8 mouse cellular contexts compared by ENCODE assay signal in the genomic region with DNA sequence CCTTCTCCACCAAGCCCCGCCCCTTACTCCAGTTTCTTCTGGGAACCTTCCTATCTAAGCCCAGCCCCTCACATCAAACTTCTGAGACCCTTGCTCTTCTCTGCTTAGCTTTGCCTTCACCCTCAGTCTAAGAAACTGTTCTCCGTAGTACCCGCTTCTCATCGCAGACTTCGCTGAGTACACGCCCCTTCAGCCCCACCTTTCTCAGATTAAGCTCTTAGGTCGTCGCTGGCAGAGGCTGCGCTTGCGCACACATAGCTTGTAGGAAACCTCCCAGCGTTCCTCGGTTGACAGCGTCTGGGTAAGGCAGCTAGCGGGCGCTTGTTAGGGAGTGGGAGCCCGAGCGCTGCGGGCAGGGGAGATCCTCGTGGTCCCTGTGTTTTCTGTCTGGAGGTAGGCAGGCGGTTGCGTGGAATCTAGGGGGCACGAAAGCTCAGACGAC. TPM values are rescaled to one million over a fixed set of nuclear protein-coding genes. Genes with fewer than 3 reads are reported as not detected.
A peak's percentile ranks its signal among the peaks of the same experiment; 100 is the strongest.
DNase-seq lines count a peak whose midpoint lies in the region; ATAC-seq and TF ChIP-seq lines count a peak whose summit lies in the region.

A gene (plus strand): TSS at position 234 of the 442 bp plus-strand sequence.

- DNase-seq in kidney, adult 8-10 months = no peak
- peak; percentile 97 for DNase-seq in MEL (ENCODE audit: low read depth, low spot score)
- peak; percentile 82 for DNase-seq in thymus, postnatal 14 days

- H3K79me2 ChIP-seq in MEL (ENCODE audit: control insufficient read depth, insufficient read depth, low read length, poor library complexity) (no peaks in the 10 kb centered on the region), myocyte (ENCODE audit: control insufficient read depth, insufficient read depth) (no peaks in the 10 kb centered on the region)

- H3K4me2 ChIP-seq in kidney, embryonic 15.5 days = peak within 1 kb of the TSS; percentile 74
- H3K4me2 ChIP-seq in embryonic facial prominence, embryonic 13.5 days = peak within 1 kb of the TSS; percentile 70
- peak within 1 kb of the TSS; percentile 67 for H3K4me2 ChIP-seq in limb, embryonic 15.5 days
- H3K4me2 ChIP-seq in myocyte (ENCODE audit: low read depth) = peak within 1 kb of the TSS; percentile 97

- peak; percentile 86 for ATAC-seq in kidney, embryonic 15.5 days (replicated peaks; ENCODE audit: low FRiP score)
- peak; percentile 82 for ATAC-seq in embryonic facial prominence, embryonic 13.5 days (ENCODE audit: insufficient number of reproducible peaks, insufficient read depth, low FRiP score, low TSS enrichment, low read depth)
- peak; percentile 77 to 82 for ATAC-seq in hematopoietic stem cell, adult 5-6 weeks (replicated peaks in 1 of 2; ENCODE audit: insufficient read depth in 1 of 2, low FRiP score in 2 of 2, low TSS enrichment in 1 of 2, low read depth in 1 of 2, poor library complexity in 2 of 2, severe bottlenecking in 2 of 2)
- ATAC-seq in limb, embryonic 15.5 days (ENCODE audit: insufficient number of reproducible peaks, low FRiP score, low TSS enrichment, low read depth) = peak; percentile 77

- peak within 1 kb of the TSS; percentile 91 for H3K27ac ChIP-seq in kidney, embryonic 15.5 days
- H3K27ac ChIP-seq in MEL (ENCODE audit: control insufficient read depth, low read depth, low read length) = peak within 1 kb of the TSS; percentile 67
- H3K27ac ChIP-seq in embryonic facial prominence, embryonic 13.5 days = peak within 1 kb of the TSS; percentile 86
- H3K27ac ChIP-seq in limb, embryonic 15.5 days = peak within 1 kb of the TSS; percentile 92

- peak within 1 kb of the TSS; percentile 59 for H3K4me3 ChIP-seq in kidney, embryonic 15.5 days (replicated peaks)
- H3K4me3 ChIP-seq in MEL (ENCODE audit: control insufficient read depth in 1 of 2, insufficient read depth in 1 of 2, low read depth in 2 of 2, low read length in 2 of 2) = peak within 1 kb of the TSS; percentile 85 to 97
- H3K4me3 ChIP-seq in embryonic facial prominence, embryonic 13.5 days = peak within 1 kb of the TSS; percentile 61
- H3K4me3 ChIP-seq in limb, embryonic 15.5 days = peak within 1 kb of the TSS; percentile 61
- H3K4me3 ChIP-seq in myocyte = peak within 1 kb of the TSS; percentile 48

- TF ChIP-seq RAD21 in MEL (IDR thresholded peaks at IDR 0.05; ENCODE audit: low read depth, low read length) = no peak

- peak; percentile 49 to 66; a peak in 1 of 4 replicates for TF ChIP-seq POLR2A in MEL (IDR thresholded peaks at IDR 0.05; ENCODE audit: control insufficient read depth in 1 of 2, insufficient read depth in 1 of 2, low read depth in 1 of 2, low read length in 2 of 2, poor library complexity in 1 of 2)
- peak; percentile 77 for TF ChIP-seq POLR2A in myocyte (IDR thresholded peaks at IDR 0.05; ENCODE audit: insufficient read length, low read depth)

- no peak for TF ChIP-seq EP300 in MEL (IDR thresholded peaks at IDR 0.05; ENCODE audit: low read depth in 1 of 2, low read length in 2 of 2)

- no peaks in the 10 kb centered on the region for H3K36me3 ChIP-seq in kidney, embryonic 15.5 days
- H3K36me3 ChIP-seq in MEL (ENCODE audit: control insufficient read depth in 1 of 2, insufficient read depth in 2 of 2, low read length in 2 of 2) (peaks cover 0 to 12% of the 10 kb centered on the region in 2 experiments; a peak in 2 of 4 replicates), myocyte (ENCODE audit: control insufficient read depth, insufficient read depth) (no peaks in the 10 kb centered on the region)
- H3K36me3 ChIP-seq in embryonic facial prominence, embryonic 13.5 days = no peaks in the 10 kb centered on the region
- H3K36me3 ChIP-seq in limb, embryonic 15.5 days = no peaks in the 10 kb centered on the region

- H3K9me3 ChIP-seq in kidney, embryonic 15.5 days (replicated peaks) = no peaks in the 10 kb centered on the region
- no peaks in the 10 kb centered on the region for H3K9me3 ChIP-seq in MEL (replicated peaks; ENCODE audit: insufficient read depth, low read length)
- no peaks in the 10 kb centered on the region for H3K9me3 ChIP-seq in embryonic facial prominence, embryonic 13.5 days
- no peaks in the 10 kb centered on the region for H3K9me3 ChIP-seq in limb, embryonic 15.5 days

- TF ChIP-seq CTCF in MEL (IDR thresholded peaks at IDR 0.05 in 2 of 3, conservative IDR thresholded peaks at IDR 0.05 in 1 of 3; ENCODE audit: control insufficient read depth in 1 of 3, insufficient read depth in 1 of 3, low read depth in 2 of 3, low read length in 3 of 3, poor library complexity in 1 of 3, severe bottlenecking in 1 of 3) = no peak

- H3ac ChIP-seq in myocyte (ENCODE audit: control insufficient read depth, insufficient read length) = peak within 1 kb of the TSS; percentile 14

- under 1% methylated on average over 23 of the region's 23 CpGs for WGBS in kidney, embryonic 15.5 days
- WGBS in embryonic facial prominence, embryonic 13.5 days = under 1% methylated on average over 23 of the region's 23 CpGs
- 0% methylated on average over 23 of the region's 23 CpGs for WGBS in limb, embryonic 15.5 days

- H3K9ac ChIP-seq in kidney, embryonic 15.5 days = peak within 1 kb of the TSS; percentile 61
- peak within 1 kb of the TSS; percentile 79 for H3K9ac ChIP-seq in MEL (ENCODE audit: control insufficient read depth, low read depth, low read length, poor library complexity, severe bottlenecking)
- peak within 1 kb of the TSS; percentile 78 for H3K9ac ChIP-seq in embryonic facial prominence, embryonic 13.5 days
- peak within 1 kb of the TSS; percentile 45 for H3K9ac ChIP-seq in limb, embryonic 15.5 days

- peaks cover 10% of the 10 kb centered on the region for H3K4me1 ChIP-seq in kidney, embryonic 15.5 days
- H3K4me1 ChIP-seq in MEL (ENCODE audit: control insufficient read depth in 1 of 2, insufficient read depth in 2 of 2, low read length in 2 of 2) = peaks cover 2 to 5% of the 10 kb centered on the region in 2 experiments; a peak in 3 of 4 replicates
- H3K4me1 ChIP-seq in embryonic facial prominence, embryonic 13.5 days = peaks cover 10% of the 10 kb centered on the region
- H3K4me1 ChIP-seq in limb, embryonic 15.5 days = no peaks in the 10 kb centered on the region

- no peaks in the 10 kb centered on the region for H3K27me3 ChIP-seq in kidney, embryonic 15.5 days
- no peaks in the 10 kb centered on the region for H3K27me3 ChIP-seq in MEL (ENCODE audit: control insufficient read depth in 1 of 2, insufficient read depth in 2 of 2, low read length in 2 of 2)
- no peaks in the 10 kb centered on the region for H3K27me3 ChIP-seq in embryonic facial prominence, embryonic 13.5 days
- H3K27me3 ChIP-seq in limb, embryonic 15.5 days = no peaks in the 10 kb centered on the region
- H3K27me3 ChIP-seq in myocyte (ENCODE audit: control insufficient read depth, insufficient read depth, insufficient read length) = no peaks in the 10 kb centered on the region

TF ChIP-seq in MEL, 35 proteins besides CTCF, POLR2A, EP300 and RAD21 (continues in another document):
- TF ChIP-seq ZMIZ1 (IDR thresholded peaks at IDR 0.05; ENCODE audit: low read depth, low read length) (0 out of 2 replicates have a peak, but pooled peaks have one; percentile 33), KAT2A (conservative IDR thresholded peaks at IDR 0.05; ENCODE audit: low read depth, low read length) (no peak), MAZ (IDR thresholded peaks at IDR 0.05; ENCODE audit: low read depth, low read length) (0 out of 2 replicates have a peak, but pooled peaks have one; percentile 13), SMC3 (IDR thresholded peaks at IDR 0.05; ENCODE audit: low read depth, low read length) (no peak), UBTF (IDR thresholded peaks at IDR 0.05; ENCODE audit: borderline replicate concordance, insufficient read depth, low read depth, low read length) (no peak), SIN3A (IDR thresholded peaks at IDR 0.05; ENCODE audit: low read length) (peak; percentile 81), E2F4 (IDR thresholded peaks at IDR 0.05; ENCODE audit: borderline replicate concordance, low read depth, low read length) (no peak), MEF2A (IDR thresholded peaks at IDR 0.05; ENCODE audit: extremely low read depth, insufficient replicate concordance, low read depth, low read length, poor library complexity, severe bottlenecking) (no peak), TCF12 (IDR thresholded peaks at IDR 0.05; ENCODE audit: low read depth, low read length) (0 out of 2 replicates have a peak, but pooled peaks have one; percentile 3), NELFE (IDR thresholded peaks at IDR 0.05; ENCODE audit: low read depth, low read length) (peak; percentile 61), MAFK (IDR thresholded peaks at IDR 0.05; ENCODE audit: borderline replicate concordance, low read depth, low read length) (no peak)

TF ChIP-seq in myocyte, 11 proteins besides CTCF, POLR2A, EP300 and RAD21:
- TF ChIP-seq USF1 (IDR thresholded peaks at IDR 0.05; ENCODE audit: low read depth) = no peak
- peak; percentile 56 for TF ChIP-seq POLR2AphosphoS2 (IDR thresholded peaks at IDR 0.05; ENCODE audit: insufficient read length, low read depth)

RNA-seq across cellular contexts. Expression of the gene that starts here (rescaled TPM):
- 1.7 and 2.5 TPM in 2 replicates for polyA plus RNA-seq in kidney, embryonic 15.5 days (2015; fragmentation: Nextera tagmentation; extraction: Ambion mirVana)
- total RNA-seq in MEL (2012; rRNA removed) = 0.42 and 0.50 TPM in 2 replicates
- under 1 TPM in 1 of 2 experiments, not detected in 1; 0.67 TPM for polyA plus RNA-seq in MEL (2012; ENCODE audit: insufficient read depth in 1 of 2, insufficient read length in 2 of 2, low read depth in 1 of 2, low replicate concordance in 2 of 2, missing spikeins in 1 of 2)
- polyA plus RNA-seq in embryonic facial prominence, embryonic 13.5 days (2015; fragmentation: Nextera tagmentation; extraction: Ambion mirVana) = 2.7 and 4.5 TPM in 2 replicates
- 6.7 and 11.2 TPM in 2 replicates for total RNA-seq in hematopoietic stem cell, adult 5-6 weeks (2017)
- polyA plus RNA-seq in limb, embryonic 15.5 days (2015; fragmentation: Nextera tagmentation; extraction: Ambion mirVana) = 2.9 and 3.3 TPM in 2 replicates
- polyA plus RNA-seq in myocyte (2012; fragmentation: generic; extraction: Trizol) = 0.46 TPM

Comparison
In these comparisons a context has a peak if more than half of its experiments do, and no peak if none do; other contexts are left out.
1. Peak in DNase-seq, H3K4me3 ChIP-seq, H3K27ac ChIP-seq and H3K9ac ChIP-seq in MEL; RNA of the gene not detected or under 1 TPM.